In genomic region chr5:74531630-74532280, GRCm38 (mm10) we compare ENCODE assay signal across 8 mouse cellular contexts. TPM values are rescaled to one million over a fixed set of nuclear protein-coding genes. Genes with fewer than 3 reads are reported as not detected.
DNase-seq lines count a peak whose midpoint lies in the region; ATAC-seq and TF ChIP-seq lines count a peak whose summit lies in the region.

Scfd2 (minus strand) TSS chr5:74531759.

- intact Hi-C loops in heart, postnatal 25 days (cut with DNase I) = loop anchor here (5.0 kb wide), 3 partner anchors 144 to 626 kb away; no protein-coding TSS in a partner anchor

- H3K27me3 ChIP-seq in forebrain, embryonic 15.5 days = no peaks in the 10 kb centered on the region

- H3K4me1 ChIP-seq in forebrain, embryonic 15.5 days = peaks cover 39% of the 10 kb centered on the region
- peaks cover 9% of the 10 kb centered on the region for H3K4me1 ChIP-seq in lung, adult 2 months (ENCODE audit: control insufficient read depth, insufficient read depth, low read length)

- no peaks in the 10 kb centered on the region for H3K36me3 ChIP-seq in forebrain, embryonic 15.5 days

- peak within 1 kb of the TSS; percentile 65 for H3K27ac ChIP-seq in forebrain, embryonic 15.5 days (replicated peaks)

- peak within 1 kb of the TSS; percentile 99 for H3K4me3 ChIP-seq in forebrain, embryonic 15.5 days
- peak within 1 kb of the TSS; percentile 93 for H3K4me3 ChIP-seq in lung, adult 2 months (replicated peaks; ENCODE audit: extremely low read depth, low read depth, low read length)

- ATAC-seq in forebrain, embryonic 15.5 days (replicated peaks) = peak; percentile 87
- peak; percentile 95 for ATAC-seq in neutrophil, adult 5-6 weeks (ENCODE audit: extremely low read depth, insufficient number of reproducible peaks, low FRiP score, poor library complexity, severe bottlenecking)

- TF ChIP-seq CTCF in lung, adult 2 months (IDR thresholded peaks at IDR 0.05; ENCODE audit: insufficient read depth, low read length) = no peak

- H3K9me3 ChIP-seq in forebrain, embryonic 15.5 days = no peaks in the 10 kb centered on the region

- DNase-seq in ES-CJ7 (ENCODE audit: low read depth, low spot score) = peak; percentile 97
- peak; percentile 92 for DNase-seq in cerebellum, adult 11 months
- DNase-seq in heart, postnatal 25 days (ENCODE audit: low spot score) = peak; percentile 89
- peak; percentile 96 to 99 for DNase-seq in layer of hippocampus, adult 18-20 months (ENCODE audit: low spot score in 2 of 2)
- peak; percentile 98 for DNase-seq in lung, adult 2 months
- DNase-seq in thymus, adult 18-20 months = peak; percentile 93 to 94

- WGBS in forebrain, embryonic 15.5 days = 6% methylated on average over 35 of the region's 35 CpGs
- 5% methylated on average over 35 of the region's 35 CpGs for WGBS in lung, adult 2 months

- H3K9ac ChIP-seq in forebrain, embryonic 15.5 days (replicated peaks) = peak within 1 kb of the TSS; percentile 58

- TF ChIP-seq POLR2A in lung, adult 2 months (IDR thresholded peaks at IDR 0.05; ENCODE audit: borderline replicate concordance, extremely low read depth, low read depth, low read length) = peak; percentile 69; the same call in 1 of the 2 replicates

- peak within 1 kb of the TSS; percentile 92 for H3K4me2 ChIP-seq in forebrain, embryonic 15.5 days (replicated peaks)

RNA-seq across cellular contexts. Expression of gene Scfd2, which starts in this region (rescaled TPM):
- polyA plus RNA-seq in forebrain, embryonic 15.5 days (2015; fragmentation: Nextera tagmentation; extraction: Ambion mirVana) = 24.7 and 25.7 TPM in 2 replicates
- total RNA-seq in heart, postnatal 25 days (2021) = 10 to 100 TPM; 11.4 to 12.9 TPM
- 10 to 100 TPM; 24.7 to 25.2 TPM for total RNA-seq in layer of hippocampus, adult 18-20 months (2021)
- 8.6 and 12.4 TPM in 2 replicates for polyA plus RNA-seq in lung, adult 2 months (2012; rRNA removed)
- 13.2 and 14.5 TPM in 2 replicates for total RNA-seq in neutrophil, adult 5-6 weeks (2017)

Comparison
In these comparisons a context has a peak if more than half of its experiments do, and no peak if none do; other contexts are left out.
1. Peak in every context shown above with its lines: DNase-seq, ATAC-seq, H3K4me3 ChIP-seq and H3K27ac ChIP-seq.